Mouse (Mus musculus) C3H10T1/2 (cell line): ENCODE results near the gene C4bp. TPM values are rescaled to one million over a fixed set of nuclear protein-coding genes. Genes with fewer than 3 reads are reported as not detected.

ENCODE experiments used
- polyA plus RNA-seq, 2 experiments: library from polyadenylated mRNA; unstranded; fragments of >200 nt; fragmentation: generic; extraction: Trizol; gene quantifications; one replicate each; pipeline ENCODE4 v1.2.1; 2012; ENCODE audit warnings: missing spikeins in 2 of 2

The C4bp gene
- not detected for polyA plus RNA-seq

DNA sequence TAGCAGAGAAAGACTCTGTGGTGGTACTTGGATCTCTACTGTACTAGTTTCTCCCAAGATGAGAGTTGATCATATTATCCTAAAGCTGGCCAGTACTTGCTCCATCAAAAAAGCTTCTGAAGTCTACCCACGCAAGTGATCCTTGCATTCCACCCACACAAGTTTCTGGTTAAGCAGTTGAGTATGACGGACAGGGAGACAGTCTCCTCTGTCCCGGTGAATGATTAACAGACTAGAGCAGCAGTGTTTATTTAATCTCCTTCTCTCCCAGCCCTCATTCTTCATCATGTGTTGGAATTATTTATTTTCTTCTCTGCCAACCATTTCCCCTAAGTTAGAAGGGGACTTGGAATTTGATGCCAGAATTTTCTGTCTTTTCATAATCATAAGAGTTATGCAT is at the start of gene C4bp:
Gene C4bp (minus strand): TSS at position 179 of the 400 bp plus-strand sequence.

DNA sequence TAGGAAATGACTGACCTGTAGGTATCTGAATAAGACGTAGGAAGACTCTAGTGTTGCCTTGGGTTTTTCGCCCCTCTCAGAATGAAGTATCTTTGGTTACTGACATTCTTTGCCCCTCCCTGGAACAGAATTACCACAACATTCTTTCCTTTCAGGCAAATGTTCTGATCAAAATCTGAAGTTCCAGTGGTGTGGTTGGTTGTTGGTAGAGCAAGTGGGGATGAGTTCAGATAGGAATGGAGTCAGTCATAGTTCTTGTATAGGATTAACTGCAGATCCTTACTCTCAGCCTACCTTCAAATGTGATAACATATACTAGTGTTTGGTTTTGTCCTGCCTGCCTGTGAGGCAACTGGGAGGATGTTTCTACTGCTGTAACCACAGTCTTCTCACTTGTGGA is 31.9 kb downstream of the C4bp start, which contains the start of gene Zp3r:
Gene Zp3r (minus strand): TSS at position 101 of the 400 bp plus-strand sequence.

Other genes with a start within 250 kb of the C4bp start
- gene Cd55b, start 238.6 kb downstream of the C4bp start, polyA plus RNA-seq: not detected
- under 1 TPM in 1 of 2 experiments, not detected in 1; 0.05 TPM for gene Cd55, start 198.9 kb downstream of the C4bp start, polyA plus RNA-seq
- not detected for gene Zp3r, start 32.0 kb downstream of the C4bp start, polyA plus RNA-seq
- gene Gm29427, start 54.2 kb upstream of the C4bp start, polyA plus RNA-seq: not detected
- under 1 TPM; 0.08 to 0.60 TPM for gene Yod1, start 55.7 kb upstream of the C4bp start, polyA plus RNA-seq
- 1 to 10 TPM in 1 of 2 experiments, under 1 TPM in 1; 0.26 to 3.4 TPM for gene Pfkfb2, start 67.6 kb upstream of the C4bp start, polyA plus RNA-seq
- gene AA986860, start 70.3 kb upstream of the C4bp start, polyA plus RNA-seq: 1 to 10 TPM in 1 of 2 experiments, under 1 TPM in 1; 0.54 to 2.2 TPM
- not detected for gene Fcamr, start 139.3 kb upstream of the C4bp start, polyA plus RNA-seq
- not detected for gene Pigr, start 165.1 kb upstream of the C4bp start, polyA plus RNA-seq
- gene Fcmr, start 204.0 kb upstream of the C4bp start, polyA plus RNA-seq: not detected
- not detected for gene Il24, start 225.8 kb upstream of the C4bp start, polyA plus RNA-seq
- gene Il20, start 249.8 kb upstream of the C4bp start, polyA plus RNA-seq: not detected